Mouse (Mus musculus) A20 (cell line): Measurements from ENCODE around the gene Card10.

Source experiments
- DNase-seq: peaks from one replicate; pipeline ENCODE4 v3.0.0-alpha.2; 2011; ENCODE audit warnings: low read depth, low spot score

Card10 gene

GRCm38 (mm10) chr15:78736681-78737100, 66.2 kb downstream of the Card10 start:
- no peak for DNase-seq

- no peak for DNase-seq
Observed at GRCm38 (mm10) chr15:78736181-78736579, 66.7 kb downstream of the Card10 start.

- no peak for DNase-seq
Observed at GRCm38 (mm10) chr15:78735431-78736180, 67.2 kb downstream of the Card10 start.

GRCm38 (mm10) chr15:78731830-78732229, 71.0 kb downstream of the Card10 start:
- DNase-seq, result no peak

GRCm38 (mm10) chr15:78730315-78731049, 72.4 kb downstream of the Card10 start:
- peak; percentile 42 for DNase-seq

- no peak for DNase-seq
Observed at GRCm38 (mm10) chr15:78726697-78727096, 76.1 kb downstream of the Card10 start.
